Mouse (Mus musculus) neural tube, embryonic 14.5 days (tissue): ENCODE results near the gene Ptprn. TPM values are rescaled to one million over a fixed set of nuclear protein-coding genes. Genes with fewer than 3 reads are reported as not detected.

ENCODE experiments used
- ATAC-seq: fragments of 200-750 bp; cut with Nextera tagmentation; 2 replicates; pipeline ENCODE4 v1.8.0; 2017; ENCODE audit warnings: low read depth, mild to moderate bottlenecking, moderate TSS enrichment, moderate library complexity
- H3K27ac ChIP-seq: fragments of 300-500 bp; sonication (generic); 2 replicates; pipeline ENCODE4 v1.5.1; 2014; ENCODE audit warnings: low read depth, mild to moderate bottlenecking, control low read depth, low read length, moderate library complexity, mixed read lengths
- H3K27me3 ChIP-seq: fragments of 300-500 bp; sonication (generic); 2 replicates; pipeline ENCODE4 v1.6.1; 2014; ENCODE audit warnings: low read length; ENCODE audit not compliant: control insufficient read depth, insufficient read depth
- H3K36me3 ChIP-seq: fragments of 300-500 bp; sonication (generic); 2 replicates; pipeline ENCODE4 v1.6.1; 2014; ENCODE audit warnings: low read length, mixed read lengths; ENCODE audit not compliant: control insufficient read depth, insufficient read depth
- H3K4me1 ChIP-seq: fragments of 300-500 bp; sonication (generic); 2 replicates; pipeline ENCODE4 v1.6.1; 2014; ENCODE audit warnings: low read length; ENCODE audit not compliant: control insufficient read depth, insufficient read depth
- H3K4me2 ChIP-seq: fragments of 300-500 bp; sonication (generic); 2 replicates; pipeline ENCODE4 v1.6.1; 2014; ENCODE audit warnings: mild to moderate bottlenecking, low read depth, low read length, control low read depth
- H3K4me3 ChIP-seq: fragments of 300-500 bp; sonication (generic); 2 replicates; pipeline ENCODE4 v1.5.1; 2014; ENCODE audit warnings: low read depth, low read length, control low read depth, mixed read lengths
- H3K9ac ChIP-seq: fragments of 300-500 bp; sonication (generic); replicated peaks from 2 replicates; pipeline ENCODE4 v1.6.1; 2014; ENCODE audit warnings: low read depth, mild to moderate bottlenecking, control low read depth, low read length, mixed read lengths
- H3K9me3 ChIP-seq: fragments of 300-500 bp; sonication (generic); 2 replicates; pipeline ENCODE4 v1.6.1; 2016; ENCODE audit warnings: low read length; ENCODE audit not compliant: control insufficient read depth
- WGBS: fragments of 180-500 bp; shearing (Covaris S2); extraction: QIAGEN DNeasy Blood & Tissue Kit; methylation state at CpG from one replicate; pipeline ENCODE4 v1.1.7; 2014; 5-methylcytosine and 5-hydroxymethylcytosine counted together
- polyA plus RNA-seq: library from polyadenylated mRNA; unstranded; fragments of >200 nt; fragmentation: Nextera tagmentation; extraction: Ambion mirVana; gene quantifications from 2 replicates; pipeline ENCODE4 v1.2.1, GENCODE M21; 2014

Ptprn gene
- polyA plus RNA-seq, 1 experiment from 2014 or later, result 25.4 TPM

GRCm38 (mm10) chr1:75221538-75221937, 42.8 kb downstream of the Ptprn start:
- Histone ChIP-seq H3K4me3 (no peak overlapping the region), H3K9me3 (no peaks in the 10 kb centered on the region), H3K4me1 (peaks cover 10% of the 10 kb centered on the region; the same call in 1 of the 2 replicates), H3K27me3 (peaks cover 35% of the 10 kb centered on the region), H3K4me2 (no peak overlapping the region), H3K36me3 (no peaks in the 10 kb centered on the region), H3K9ac (no peak overlapping the region), H3K27ac (no peak overlapping the region)
- WGBS, result 87% methylated on average over 3 of the region's 3 CpGs
- ATAC-seq, result no peak

GRCm38 (mm10) chr1:75219531-75219930, 44.8 kb downstream of the Ptprn start, which contains the start of gene Tuba4a:
TSS of gene Tuba4a (minus strand) at chr1:75219865.
- Histone ChIP-seq H3K36me3 (peaks cover 5% of the 10 kb centered on the region; the same call in 1 of the 2 replicates), H3K9me3 (no peaks in the 10 kb centered on the region), H3K4me3 (peak within 1 kb of the TSS; percentile 44), H3K9ac (peak within 1 kb of the TSS; percentile 51), H3K27me3 (peaks cover 35% of the 10 kb centered on the region), H3K27ac (no peak within 1 kb of the TSS), H3K4me1 (peaks cover 10% of the 10 kb centered on the region; the same call in 1 of the 2 replicates), H3K4me2 (peak within 1 kb of the TSS; percentile 78)
- under 1% methylated on average over 34 of the region's 34 CpGs for WGBS
- ATAC-seq, result peak; percentile 57

GRCm38 (mm10) chr1:75219078-75219477, 45.2 kb downstream of the Ptprn start:
- peak overlapping the region; percentile 44 for H3K4me3 ChIP-seq
- under 1% methylated on average over 22 of the region's 24 CpGs for whole genome bisulfite sequencing
- H3K27me3 ChIP-seq, result peaks cover 35% of the 10 kb centered on the region
- H3K9me3 ChIP-seq, result no peaks in the 10 kb centered on the region
- peak overlapping the region; percentile 78 for H3K4me2 ChIP-seq
- peaks cover 10% of the 10 kb centered on the region; the same call in 1 of the 2 replicates for H3K4me1 ChIP-seq
- no peak overlapping the region for H3K27ac ChIP-seq
- peaks cover 10% of the 10 kb centered on the region; the same call in 1 of the 2 replicates for H3K36me3 ChIP-seq
- peak; percentile 90 for ATAC-seq
- peak overlapping the region; percentile 51 for H3K9ac ChIP-seq

GRCm38 (mm10) chr1:75218227-75219001, 45.9 kb downstream of the Ptprn start:
- WGBS, result 2% methylated on average over 38 of the region's 38 CpGs
- Histone ChIP-seq H3K27ac (no peak overlapping the region), H3K4me3 (peak overlapping the region; percentile 44), H3K4me2 (peak overlapping the region; percentile 78), H3K9me3 (no peaks in the 10 kb centered on the region), H3K9ac (peak overlapping the region; percentile 28; the same call in 1 of the 2 replicates), H3K4me1 (peaks cover 10% of the 10 kb centered on the region; the same call in 1 of the 2 replicates), H3K27me3 (peaks cover 35% of the 10 kb centered on the region), H3K36me3 (peaks cover 16% of the 10 kb centered on the region)
- ATAC-seq, result peak; percentile 72; the same call in 1 of the 2 replicates

GRCm38 (mm10) chr1:75217893-75218226, 46.4 kb downstream of the Ptprn start:
- Histone ChIP-seq H3K9ac (no peak overlapping the region), H3K36me3 (peaks cover 18% of the 10 kb centered on the region), H3K9me3 (no peaks in the 10 kb centered on the region), H3K4me1 (peaks cover 10% of the 10 kb centered on the region; the same call in 1 of the 2 replicates), H3K4me3 (no peak overlapping the region), H3K4me2 (peak overlapping the region; percentile 78; the same call in 1 of the 2 replicates), H3K27ac (no peak overlapping the region), H3K27me3 (peaks cover 32% of the 10 kb centered on the region)
- no peak for ATAC-seq
- 3% methylated on average over 6 of the region's 6 CpGs for WGBS

GRCm38 (mm10) chr1:75216797-75217585, 47.3 kb downstream of the Ptprn start:
- Histone ChIP-seq H3K4me1 (peaks cover 12% of the 10 kb centered on the region), H3K27ac (no peak overlapping the region), H3K36me3 (peaks cover 18% of the 10 kb centered on the region), H3K27me3 (peaks cover 32% of the 10 kb centered on the region), H3K9me3 (no peaks in the 10 kb centered on the region), H3K4me2 (no peak overlapping the region), H3K4me3 (no peak overlapping the region), H3K9ac (no peak overlapping the region)
- WGBS, result 80% methylated on average over 13 of the region's 13 CpGs
- no peak for ATAC-seq

- Histone ChIP-seq H3K36me3 (peaks cover 18% of the 10 kb centered on the region), H3K4me2 (no peak overlapping the region), H3K27ac (no peak overlapping the region), H3K9me3 (no peaks in the 10 kb centered on the region), H3K4me3 (no peak overlapping the region), H3K27me3 (peaks cover 26% of the 10 kb centered on the region), H3K4me1 (peaks cover 20% of the 10 kb centered on the region), H3K9ac (no peak overlapping the region)
- WGBS, result 93% methylated on average over 9 of the region's 9 CpGs
- no peak for ATAC-seq
Observed at GRCm38 (mm10) chr1:75215785-75216184, 48.5 kb downstream of the Ptprn start.

GRCm38 (mm10) chr1:75214886-75215285, 49.4 kb downstream of the Ptprn start:
- Histone ChIP-seq H3K4me1 (peaks cover 25% of the 10 kb centered on the region), H3K27me3 (peaks cover 19% of the 10 kb centered on the region), H3K27ac (no peak overlapping the region), H3K4me3 (no peak overlapping the region), H3K36me3 (peaks cover 18% of the 10 kb centered on the region), H3K9ac (no peak overlapping the region), H3K9me3 (no peaks in the 10 kb centered on the region), H3K4me2 (no peak overlapping the region)
- no peak for ATAC-seq
- WGBS, result 72% methylated on average over 5 of the region's 5 CpGs

GRCm38 (mm10) chr1:75214442-75214841, 49.9 kb downstream of the Ptprn start:
- peaks cover 25% of the 10 kb centered on the region for H3K4me1 ChIP-seq

More at GRCm38 (mm10) chr1:75214442-75214841, 49.9 kb downstream of the Ptprn start:
- Histone ChIP-seq H3K27ac (no peak overlapping the region), H3K9ac (no peak overlapping the region), H3K4me2 (no peak overlapping the region), H3K27me3 (peaks cover 18% of the 10 kb centered on the region), H3K36me3 (peaks cover 18% of the 10 kb centered on the region), H3K4me3 (no peak overlapping the region), H3K9me3 (no peaks in the 10 kb centered on the region)
- 74% methylated on average over 2 of the region's 2 CpGs for WGBS
- ATAC-seq, result no peak
